Mouse (Mus musculus) fibroblast of lung, adult 2 months (primary cell): ENCODE measurements at regions not wholly inside any gene's neighbourhood (a gene's known extent, or its start where the extent isn't known, plus 50 kb on each side); places are given as distances from the start of the nearest gene placed in this dataset.

Experiments
- DNase-seq: peaks from one replicate; pipeline ENCODE4 v3.0.0-alpha.2; 2011; ENCODE audit warnings: low read depth

DNA sequence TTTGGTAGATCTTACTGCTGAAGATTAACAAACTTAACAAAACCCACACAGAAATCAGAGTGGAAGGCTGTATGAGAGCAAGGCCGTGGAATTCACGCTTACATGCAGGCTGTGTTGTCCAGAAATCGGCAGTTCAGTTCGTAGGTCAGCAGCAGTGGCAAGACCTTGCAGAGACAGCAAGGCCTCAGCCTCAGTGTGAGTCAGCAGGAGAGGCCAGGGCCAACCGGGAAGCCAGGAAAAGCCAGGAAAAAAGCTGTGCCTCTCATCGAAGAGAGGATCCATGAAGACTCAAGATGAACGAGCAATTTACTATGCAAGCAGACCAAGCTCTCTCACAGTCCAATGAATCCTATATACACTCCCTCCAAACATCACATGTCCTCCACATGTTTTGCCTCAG lies 103.4 kb upstream of the 1700021F07Rik start:
- no peak for DNase-seq

DNA sequence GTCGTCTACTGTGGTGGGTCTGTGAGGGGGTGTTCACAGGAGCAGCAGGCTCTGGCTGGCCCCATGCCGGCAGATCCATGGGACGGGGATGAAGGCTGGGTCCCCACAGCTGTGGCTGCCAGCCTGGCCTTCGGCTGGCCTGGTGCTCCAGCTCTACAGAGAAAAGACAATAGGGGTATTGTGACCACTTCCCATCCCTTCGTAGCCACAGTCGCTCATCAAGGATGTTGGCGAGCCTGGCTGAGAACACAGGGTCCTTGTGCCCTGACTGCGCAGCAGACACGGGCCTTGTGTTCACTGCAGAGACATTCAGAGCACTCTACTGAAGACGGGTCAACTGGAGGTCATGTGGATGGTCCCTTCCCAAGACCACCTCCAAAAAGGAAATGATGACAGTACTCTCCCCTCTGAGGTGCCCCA lies 102.4 kb upstream of the 1700021F07Rik start:
- DNase-seq, result no peak

GRCm38 (mm10) chr2:173420481-173420880 lies 101.9 kb upstream of the 1700021F07Rik start:
- no peak for DNase-seq

DNA sequence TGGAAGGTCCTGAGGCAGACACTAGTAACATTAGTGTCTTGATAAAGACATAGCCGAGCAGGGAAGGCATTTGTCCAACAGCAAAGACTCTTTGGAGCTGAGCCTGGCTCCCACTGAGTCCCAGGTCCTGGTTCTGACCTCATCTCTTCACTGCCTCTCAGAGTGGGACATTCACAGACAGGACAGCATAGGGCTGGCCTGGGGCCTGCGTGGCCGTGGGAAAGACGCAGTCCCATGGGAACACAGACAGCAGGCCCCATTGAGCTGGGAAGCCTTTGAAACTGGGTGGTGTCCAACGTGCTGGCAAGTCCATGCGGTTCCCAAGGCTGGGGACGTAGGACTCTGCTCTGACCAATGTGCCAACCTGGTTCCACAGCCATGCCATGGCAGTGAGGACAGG lies 97.5 kb upstream of the 1700021F07Rik start:
- no peak for DNase-seq

DNA sequence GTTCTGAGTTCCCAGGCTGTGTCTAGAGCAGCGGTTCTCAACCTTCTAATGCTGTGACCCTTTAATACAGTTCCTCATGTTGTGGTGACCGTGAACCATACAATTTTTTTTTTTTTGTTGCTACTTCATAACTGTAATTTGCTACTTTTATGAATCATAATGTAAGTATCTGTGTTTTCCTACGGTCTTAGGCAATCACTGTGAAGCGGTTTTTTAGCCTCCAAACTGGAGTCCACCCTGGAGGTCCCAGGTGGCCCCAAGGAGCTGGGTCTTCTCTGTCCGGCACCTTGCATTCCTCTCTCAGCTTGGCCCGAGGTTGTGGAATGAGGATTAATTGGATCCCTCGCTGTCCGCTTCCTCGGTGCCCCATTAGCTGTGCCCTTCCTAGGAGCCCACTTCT lies 96.6 kb upstream of the 1700021F07Rik start:
- no peak for DNase-seq

DNA sequence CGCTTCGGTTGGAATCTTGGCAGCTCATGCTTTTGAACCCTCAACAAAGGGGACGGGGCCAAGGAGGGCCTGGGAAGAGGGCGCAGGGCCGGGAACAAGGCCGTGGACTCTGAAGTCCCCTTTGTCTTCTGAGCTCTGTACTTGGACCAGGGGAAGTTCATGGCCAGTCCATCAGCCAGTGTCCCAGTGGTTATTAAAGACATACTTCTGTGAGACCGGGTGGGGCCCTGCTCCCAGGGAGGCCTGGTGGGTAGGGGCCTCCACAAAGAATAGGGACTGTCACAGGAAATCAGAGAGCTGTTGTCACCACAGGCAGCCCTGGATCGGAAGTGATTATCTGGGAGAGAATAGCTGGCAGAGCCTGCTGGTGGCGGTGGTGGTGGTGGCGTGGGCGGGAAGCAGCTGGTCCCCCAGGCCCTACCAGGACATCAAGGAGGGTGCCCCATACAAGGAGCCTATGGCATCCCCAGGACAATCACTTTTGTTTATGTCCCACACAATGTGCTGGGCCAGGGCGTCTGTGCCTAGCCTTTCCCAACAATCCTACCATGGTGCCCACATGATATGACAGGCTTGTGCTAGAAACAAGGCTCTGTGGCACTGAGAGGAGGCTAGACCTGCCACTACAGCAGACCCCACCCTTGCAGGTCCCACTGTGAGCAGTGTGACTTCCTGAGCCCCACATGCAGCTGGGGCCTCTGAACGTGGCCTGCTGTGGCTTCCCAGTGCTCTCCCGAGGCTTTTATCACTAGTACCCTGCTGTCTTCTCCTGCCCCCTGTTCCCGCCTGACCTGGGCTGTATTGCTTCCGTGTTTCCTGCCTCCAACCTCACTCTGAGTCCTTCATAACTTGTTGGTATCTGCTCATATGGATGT lies 96.0 kb upstream of the 1700021F07Rik start:
- no peak for DNase-seq

DNA sequence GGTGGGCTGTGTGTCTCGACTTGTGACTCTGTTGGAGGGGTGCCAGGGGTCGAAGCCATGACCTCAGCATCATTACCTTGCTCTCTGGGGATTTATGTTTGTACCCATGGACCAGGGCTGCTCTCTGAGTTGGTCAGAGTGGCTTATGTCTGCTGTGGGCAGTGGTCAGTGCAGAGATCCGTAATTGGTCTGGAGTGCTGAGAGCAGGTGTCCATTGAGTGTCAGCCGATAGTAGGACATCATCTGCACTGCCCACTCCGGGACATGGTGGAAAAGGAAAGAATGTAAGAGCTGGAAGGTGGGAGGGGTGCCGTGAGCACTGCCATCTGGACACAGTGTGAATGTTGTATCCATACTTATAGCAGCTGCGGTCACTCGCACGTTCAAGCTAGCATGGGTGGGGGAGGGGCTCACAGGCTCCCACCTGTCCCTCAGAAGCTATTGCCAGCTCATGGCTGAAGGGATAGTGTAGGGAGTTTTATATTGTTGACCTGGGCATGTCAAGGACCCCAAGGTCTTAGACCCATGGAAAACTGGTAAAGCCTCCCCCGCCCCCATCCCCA lies 94.4 kb upstream of the 1700021F07Rik start:
- no peak for DNase-seq

DNA sequence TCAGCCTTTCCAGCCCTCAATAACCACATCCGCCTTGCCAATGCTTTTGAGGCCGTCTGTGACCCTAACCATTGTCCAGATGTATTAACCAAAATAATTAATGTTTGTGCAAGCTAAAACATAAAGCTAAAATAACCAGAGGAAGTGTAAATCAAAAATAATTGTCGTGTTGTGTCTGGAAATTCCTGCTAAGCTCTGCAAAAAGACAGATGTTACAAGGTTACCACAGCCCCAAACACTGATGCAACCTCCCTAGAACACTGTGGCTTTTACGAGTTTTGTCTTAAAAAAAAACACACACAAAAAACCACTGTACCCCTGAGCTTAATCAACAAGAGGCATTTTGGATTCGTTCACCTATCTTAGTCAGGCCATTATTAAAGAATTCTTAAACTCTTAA lies 90.5 kb upstream of the 1700021F07Rik start:
- DNase-seq, result no peak

DNA sequence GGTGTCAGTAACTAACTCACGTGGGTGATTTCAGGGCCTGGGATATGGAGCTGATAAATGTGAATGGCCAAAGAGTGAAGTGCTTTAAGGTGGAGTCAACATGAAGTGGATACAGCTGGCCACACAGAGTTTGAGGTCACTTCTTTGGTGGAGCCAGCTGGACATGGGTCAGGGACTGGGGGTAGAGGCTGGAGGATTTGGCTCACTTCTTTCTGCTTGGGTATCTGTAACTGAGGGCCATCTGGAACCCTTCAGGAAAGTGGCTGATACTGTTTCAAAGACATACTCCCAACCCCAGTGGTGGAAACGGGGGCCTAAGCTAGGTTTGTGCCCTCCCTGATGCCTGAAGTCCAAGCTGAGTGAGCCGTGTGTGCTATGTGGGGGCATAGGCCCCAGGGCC lies 90.1 kb upstream of the 1700021F07Rik start:
- no peak for DNase-seq

DNA sequence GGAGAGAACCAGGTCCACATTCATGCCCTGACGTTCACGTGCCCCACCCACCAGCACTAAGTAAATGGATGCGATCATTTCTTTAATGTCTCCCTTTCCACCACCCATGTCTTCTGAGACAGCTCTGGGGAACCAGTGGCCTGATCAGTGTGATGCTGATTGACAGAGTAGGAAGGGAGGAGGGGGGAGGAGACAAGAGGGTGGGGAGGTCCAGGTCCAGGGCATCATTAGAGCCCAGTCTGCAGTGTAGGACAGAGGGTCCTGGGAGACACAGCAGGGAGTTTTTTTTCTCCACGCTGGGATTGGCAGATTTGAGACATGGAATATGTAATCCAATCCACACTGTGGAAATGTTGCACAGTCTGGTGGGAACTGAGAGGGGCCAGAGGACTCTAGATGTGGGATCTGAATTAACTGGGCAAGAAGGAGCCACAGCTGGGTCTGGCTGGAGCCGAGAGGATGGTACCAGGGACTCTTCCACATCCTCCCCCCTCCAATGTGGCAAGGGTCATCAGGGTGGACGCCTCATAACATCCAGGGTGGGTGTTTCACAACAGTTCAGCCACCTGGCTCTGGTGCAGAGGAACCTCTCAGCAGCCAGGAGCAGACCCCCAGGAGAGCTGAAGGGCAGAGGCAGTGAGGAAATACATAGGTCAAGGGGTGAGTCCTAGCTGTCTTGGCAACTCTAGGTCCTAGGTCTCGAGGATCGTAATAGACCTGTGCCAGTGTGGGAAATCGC lies 89.3 kb upstream of the 1700021F07Rik start:
- no peak for DNase-seq

- DNase-seq, result no peak
Measured at GRCm38 (mm10) chr2:173436580-173436979, 85.8 kb upstream of the 1700021F07Rik start.

DNA sequence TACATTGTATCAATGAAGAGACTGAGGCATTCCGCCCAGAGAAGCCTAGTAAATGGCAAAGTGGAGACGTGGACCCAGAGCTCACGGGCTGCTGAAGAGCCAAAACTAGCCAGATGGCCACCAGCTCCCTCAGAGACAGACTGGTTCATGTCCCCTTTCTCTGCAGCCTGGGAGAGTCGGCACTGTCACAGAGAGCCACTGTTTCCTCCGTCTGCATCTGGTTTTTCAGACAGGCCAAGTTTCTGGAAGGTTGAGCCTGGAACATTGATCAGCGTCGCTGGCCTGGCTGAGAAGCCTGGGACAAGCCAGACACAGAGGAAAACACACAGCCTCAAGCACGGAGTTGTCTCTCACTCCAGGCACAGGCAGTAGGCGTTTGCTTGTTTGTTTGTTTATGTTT lies 83.4 kb upstream of the 1700021F07Rik start:
- no peak for DNase-seq

GRCm38 (mm10) chr2:173442056-173442455 lies 80.3 kb upstream of the 1700021F07Rik start:
- DNase-seq, result no peak

- DNase-seq, result no peak
Measured at GRCm38 (mm10) chr2:173443262-173443661, 79.1 kb upstream of the 1700021F07Rik start.

DNA sequence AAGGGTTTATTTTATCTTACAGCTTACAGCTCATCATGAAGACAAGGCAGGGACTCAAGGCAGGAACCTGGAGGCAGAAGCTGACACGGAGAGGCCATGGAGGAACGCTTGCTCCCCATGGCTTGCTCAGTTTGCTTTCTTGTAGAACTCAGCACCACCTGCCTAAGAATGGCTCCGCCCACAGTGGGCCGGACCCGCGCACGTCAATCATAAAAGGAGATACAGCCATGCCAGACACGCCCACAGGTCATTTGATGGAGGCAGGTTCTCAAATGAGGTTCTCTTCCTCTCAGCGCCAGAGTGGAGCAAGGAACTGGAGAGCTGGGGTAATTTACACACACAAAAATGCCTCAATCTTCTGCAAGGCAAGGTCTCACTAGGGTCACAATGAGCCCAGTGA lies 78.0 kb upstream of the 1700021F07Rik start:
- DNase-seq, result no peak

- DNase-seq, result no peak
Measured at GRCm38 (mm10) chr2:173445039-173445438, 77.3 kb upstream of the 1700021F07Rik start.

DNA sequence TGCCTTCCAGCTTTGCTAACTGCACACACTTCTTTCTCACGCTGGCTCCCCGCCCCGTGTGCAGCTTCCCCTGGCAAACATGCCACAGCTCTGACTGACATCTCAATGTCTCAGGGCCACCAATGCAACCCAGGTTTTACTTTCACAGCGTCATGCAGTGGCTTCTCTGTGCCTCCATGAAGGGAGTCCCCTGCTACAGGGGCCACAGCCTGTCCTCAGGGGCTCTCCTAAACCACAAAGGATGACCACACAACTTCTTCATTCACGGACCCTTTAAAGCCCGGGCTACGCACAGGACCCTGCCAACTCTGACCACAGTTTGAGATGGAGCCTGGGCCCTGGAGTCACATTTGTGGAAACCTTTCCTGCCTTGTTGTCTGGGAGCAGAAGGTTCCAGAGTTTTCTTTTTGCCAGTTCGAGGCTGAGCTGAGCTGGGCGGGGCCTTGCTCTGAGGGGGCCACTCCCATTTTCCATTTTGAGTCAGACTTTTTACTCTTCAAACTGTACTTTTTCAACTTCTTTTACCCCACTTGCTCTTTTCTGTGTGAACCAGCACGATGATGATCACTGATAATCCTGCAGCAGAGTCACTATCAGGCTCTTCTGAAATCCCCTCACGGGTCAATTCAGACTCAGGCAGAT lies 73.7 kb upstream of the 1700021F07Rik start:
- DNase-seq, result no peak

DNA sequence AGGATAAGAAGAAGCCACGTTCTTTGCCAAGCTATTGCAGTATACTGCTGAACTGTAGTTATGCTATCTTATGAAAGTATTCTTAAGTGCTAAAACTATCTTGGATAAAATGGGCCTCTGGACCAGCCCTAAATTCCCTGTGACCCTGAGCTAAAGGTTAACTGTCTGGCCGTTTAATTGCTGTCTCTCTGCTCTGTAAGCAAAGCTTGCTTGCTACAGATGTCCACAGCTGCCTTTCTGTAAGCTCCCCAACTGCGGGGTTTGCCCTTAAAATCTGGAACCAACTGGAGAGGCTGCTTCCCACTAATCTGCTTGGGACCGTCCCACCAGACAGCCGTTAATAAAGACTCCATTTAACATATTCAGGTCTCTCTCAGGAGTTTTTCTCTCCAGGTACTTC lies 73.2 kb upstream of the 1700021F07Rik start:
- DNase-seq, result no peak

DNA sequence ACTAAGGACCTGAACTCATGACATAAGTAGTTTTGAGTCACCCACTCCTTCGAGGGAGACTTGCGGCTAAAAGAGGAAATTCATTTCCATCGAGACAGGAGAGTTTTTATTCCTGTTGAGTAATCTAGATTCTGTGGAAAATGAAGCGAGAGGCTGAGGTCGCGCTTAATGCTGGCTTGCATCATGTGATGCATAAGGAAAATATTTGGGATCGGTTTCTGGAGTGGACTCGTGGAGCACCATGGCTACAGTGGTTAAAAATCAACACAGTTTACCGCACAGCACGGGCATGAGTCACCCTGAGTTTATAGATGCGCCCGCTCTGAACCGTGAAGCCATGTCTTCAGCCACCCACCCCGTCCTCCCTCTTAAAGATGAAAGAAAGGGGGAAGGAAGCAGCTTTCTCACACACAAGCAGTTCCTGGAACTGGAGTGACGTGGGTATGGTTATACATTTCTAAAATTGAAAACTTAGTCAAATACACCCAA lies 70.3 kb upstream of the 1700021F07Rik start:
- DNase-seq, result peak; percentile 95

- DNase-seq, result no peak
Measured at GRCm38 (mm10) chr2:173452800-173453199, 69.6 kb upstream of the 1700021F07Rik start.

DNA sequence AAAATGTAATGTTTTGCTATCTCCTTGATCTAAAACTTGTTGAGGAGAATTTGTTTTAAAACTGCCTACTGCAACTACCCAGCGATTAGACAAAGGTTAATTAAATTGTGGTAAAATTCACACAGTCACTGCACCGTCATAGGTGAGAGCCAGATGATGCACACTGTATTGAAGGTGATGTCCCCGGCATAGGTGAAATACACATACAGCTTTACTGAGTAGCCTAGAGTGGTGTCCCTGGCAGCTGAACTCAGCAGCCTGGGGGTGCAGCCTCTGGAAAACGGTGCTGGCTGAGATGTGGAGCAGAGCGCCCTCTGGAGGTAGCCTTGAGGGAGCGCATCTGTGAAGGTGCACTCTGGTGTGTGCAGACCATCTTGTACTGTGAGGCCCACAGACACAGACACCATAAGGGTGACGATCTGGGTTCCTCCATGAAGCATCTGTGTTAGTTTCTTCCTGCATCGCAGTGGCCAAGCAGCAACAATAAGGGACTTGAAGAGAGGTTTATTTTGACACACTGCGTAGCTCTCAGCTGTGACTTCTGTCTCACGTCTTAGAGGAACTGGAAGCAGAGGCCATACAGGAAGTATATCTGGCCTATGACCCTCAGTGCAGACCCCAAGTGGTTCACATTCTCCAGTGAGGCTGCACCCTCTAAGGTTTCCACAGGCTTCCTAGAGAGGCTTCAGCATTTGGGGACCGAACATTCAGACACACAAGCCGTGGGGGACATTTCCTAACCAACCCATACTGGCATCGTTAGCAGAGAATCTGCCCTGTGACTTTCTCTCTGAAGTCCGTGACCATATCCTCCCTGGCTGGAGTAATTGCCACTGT lies 68.6 kb upstream of the 1700021F07Rik start:
- no peak for DNase-seq
